Mouse (Mus musculus) lung, postnatal 0 days (tissue): ENCODE measurements around the gene Dpt.

Experiments
- CTCF ChIP-seq: IDR thresholded peaks from 2 replicates; pipeline ENCODE4 v1.5.1; 2016; ENCODE audit warnings: antibody characterized with exemption, mild to moderate bottlenecking
- EP300 ChIP-seq: IDR thresholded peaks from 2 replicates; pipeline ENCODE4 v1.6.1; 2016; ENCODE audit warnings: antibody characterized with exemption, mild to moderate bottlenecking, control low read depth

GRCm38 (mm10) chr1:164788292-164788691 is 8.2 kb upstream of the Dpt start:
- TF ChIP-seq CTCF (no peak), EP300 (no peak)
